Mouse (Mus musculus) erythroblast, embryonic 14.5 days (primary cell): ENCODE results near the gene Cftr.

ENCODE experiments used
- GATA1 ChIP-seq: IDR thresholded peaks from 2 replicates; pipeline ENCODE4 v1.6.1; 2012; ENCODE audit warnings: low read length, inconsistent platforms, mixed read lengths
- TAL1 ChIP-seq: IDR thresholded peaks from 3 replicates; pipeline ENCODE4 v1.6.1; 2012; ENCODE audit warnings: low read length, inconsistent platforms, mixed read lengths

DNA sequence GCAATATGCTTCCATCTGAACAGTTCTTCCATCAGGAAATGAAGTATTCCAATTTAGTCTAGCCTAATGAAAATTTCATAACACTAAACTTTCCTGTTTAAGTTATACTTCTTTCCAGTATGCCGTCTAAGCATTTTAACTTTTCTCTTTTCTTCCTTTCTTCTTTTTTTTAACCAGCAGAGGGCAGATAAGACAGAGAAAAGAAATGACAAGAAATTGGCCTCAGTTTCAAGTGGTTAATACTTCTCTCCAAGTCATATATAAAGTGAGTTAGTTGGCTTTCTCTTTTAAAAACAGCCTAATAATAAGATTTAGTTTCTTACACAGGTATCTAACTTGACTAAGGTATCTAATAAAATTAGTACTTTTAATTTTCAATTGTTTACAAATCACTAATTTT, 35.2 kb upstream of the Cftr start:
- TF ChIP-seq TAL1, result no peak
- no peak for TF ChIP-seq GATA1
